Mouse (Mus musculus) thymus, adult 2 months (tissue): ENCODE measurements around the gene Grin2b. TPM values are rescaled to one million over a fixed set of nuclear protein-coding genes. Genes with fewer than 3 reads are reported as not detected.

ENCODE experiments used
- DNase-seq: peaks from one replicate; pipeline ENCODE4 v3.0.0; 2021
- H3K27ac ChIP-seq: fragments of 200-500 bp; 2 replicates; pipeline ENCODE4 v1.5.1; 2012; ENCODE audit warnings: low read length, control low read depth; ENCODE audit not compliant: control insufficient read depth, insufficient read depth
- H3K27me3 ChIP-seq: fragments of 200-500 bp; 2 replicates; pipeline ENCODE4 v1.6.1; 2012; ENCODE audit warnings: mild to moderate bottlenecking, low read length, moderate library complexity, mixed read lengths; ENCODE audit not compliant: control insufficient read depth, insufficient read depth
- H3K36me3 ChIP-seq: fragments of 200-500 bp; 2 replicates; pipeline ENCODE4 v1.6.1; 2012; ENCODE audit warnings: mild to moderate bottlenecking, low read length, moderate library complexity; ENCODE audit not compliant: control insufficient read depth, insufficient read depth
- H3K4me1 ChIP-seq: fragments of 200-500 bp; replicated peaks from 2 replicates; pipeline ENCODE4 v1.6.1; 2012; ENCODE audit warnings: low read length; ENCODE audit not compliant: control insufficient read depth, insufficient read depth
- H3K4me3 ChIP-seq: fragments of 200-500 bp; 2 replicates; pipeline ENCODE4 v1.5.1; 2012; ENCODE audit warnings: mild to moderate bottlenecking, low read length, control low read depth, moderate library complexity; ENCODE audit not compliant: control insufficient read depth, insufficient read depth
- CTCF ChIP-seq: fragments of 200-500 bp; IDR thresholded peaks from 2 replicates; pipeline ENCODE4 v1.5.1; 2012; ENCODE audit warnings: mild to moderate bottlenecking, control low read depth, low read length, moderate library complexity, borderline replicate concordance; ENCODE audit not compliant: control insufficient read depth, poor library complexity, insufficient read depth; ENCODE audit errors: extremely low read depth
- POLR2A ChIP-seq: fragments of 200-500 bp; IDR thresholded peaks from 2 replicates; pipeline ENCODE4 v1.6.1; 2012; ENCODE audit warnings: mild to moderate bottlenecking, low read length, control low read depth, moderate library complexity; ENCODE audit not compliant: control insufficient read depth, poor library complexity, insufficient read depth; ENCODE audit errors: extremely low read depth
- WGBS: fragments of 180-500 bp; shearing (Covaris S2); methylation state at CpG from one replicate; pipeline ENCODE4 v1.1.7; 2018; 5-methylcytosine and 5-hydroxymethylcytosine counted together
- polyA plus RNA-seq: library from polyadenylated mRNA; depleted of rRNA; stranded (reverse); fragments of >200 nt; gene quantifications from 2 replicates; pipeline ENCODE4 v1.2.3, GENCODE M21; 2012

The Grin2b gene
- polyA plus RNA-seq, 1 experiment = under 0.01 TPM

DNA sequence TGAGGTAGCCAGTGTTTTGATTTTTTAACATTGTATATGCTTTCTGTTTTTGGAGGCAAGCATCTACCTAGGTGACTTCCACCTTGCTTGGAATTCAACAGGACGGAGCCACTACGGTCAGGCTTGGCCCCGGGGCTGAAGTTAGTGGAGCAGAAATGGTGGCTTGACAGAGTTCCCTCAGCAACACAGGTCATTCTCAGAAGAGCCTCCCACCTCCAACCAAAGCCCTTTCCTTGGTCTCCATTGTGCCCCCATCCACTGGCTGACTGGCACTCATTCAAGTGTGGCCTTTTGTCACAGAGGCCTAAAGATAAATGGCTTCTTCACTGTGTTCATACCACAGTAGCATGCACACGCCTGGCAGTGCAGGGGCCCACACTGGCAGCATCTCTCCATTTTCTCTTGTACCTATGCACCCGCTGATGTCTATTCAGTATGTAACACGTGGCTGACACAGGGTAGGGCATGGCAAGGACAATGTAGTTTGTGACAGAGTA lies 230.1 kb downstream of the Grin2b start:
- Histone ChIP-seq H3K27ac (no peak overlapping the region), H3K4me3 (no peak overlapping the region), H3K36me3 (no peaks in the 10 kb centered on the region), H3K4me1 (no peaks in the 10 kb centered on the region), H3K27me3 (no peaks in the 10 kb centered on the region)
- TF ChIP-seq CTCF = no peak
- no peak for TF ChIP-seq POLR2A
- WGBS = 88% methylated on average over 6 of the region's 6 CpGs
- DNase-seq = no peak

- Histone ChIP-seq H3K4me3 (no peak overlapping the region), H3K36me3 (no peaks in the 10 kb centered on the region), H3K27me3 (no peaks in the 10 kb centered on the region), H3K4me1 (no peaks in the 10 kb centered on the region), H3K27ac (no peak overlapping the region)
- DNase-seq = no peak
- WGBS = 80% methylated on average over 3 of the region's 3 CpGs
- TF ChIP-seq CTCF = no peak
- TF ChIP-seq POLR2A = no peak
Observed at GRCm38 (mm10) chr6:135932924-135933323, 240.4 kb downstream of the Grin2b start.

- no peak overlapping the region for H3K27ac ChIP-seq
Observed at GRCm38 (mm10) chr6:135932400-135932920, 240.9 kb downstream of the Grin2b start.

GRCm38 (mm10) chr6:135917676-135918075 lies 255.6 kb downstream of the Grin2b start:
- no peak overlapping the region for H3K4me3 ChIP-seq
- DNase-seq = no peak
- H3K36me3 ChIP-seq = no peaks in the 10 kb centered on the region
- TF ChIP-seq POLR2A (no peak), CTCF (no peak)
- H3K27me3 ChIP-seq = no peaks in the 10 kb centered on the region
- H3K4me1 ChIP-seq = no peaks in the 10 kb centered on the region
- H3K27ac ChIP-seq = no peak overlapping the region

More at GRCm38 (mm10) chr6:135932400-135932920, 240.9 kb downstream of the Grin2b start:
- TF ChIP-seq CTCF (no peak), POLR2A (no peak)
- DNase-seq = no peak
- Histone ChIP-seq H3K4me1 (no peaks in the 10 kb centered on the region), H3K36me3 (no peaks in the 10 kb centered on the region), H3K27me3 (no peaks in the 10 kb centered on the region), H3K4me3 (no peak overlapping the region)
- WGBS = 91% methylated on average over 6 of the region's 6 CpGs

- no peaks in the 10 kb centered on the region for H3K36me3 ChIP-seq
- 94% methylated on average over 5 of the region's 5 CpGs for WGBS
Observed at GRCm38 (mm10) chr6:135914608-135915007, 258.7 kb downstream of the Grin2b start.

GRCm38 (mm10) chr6:135912114-135912513 lies 261.2 kb downstream of the Grin2b start:
- no peaks in the 10 kb centered on the region for H3K27me3 ChIP-seq
- H3K4me1 ChIP-seq = no peaks in the 10 kb centered on the region
- H3K36me3 ChIP-seq = no peaks in the 10 kb centered on the region
- 79% methylated on average over 3 of the region's 3 CpGs for WGBS
- no peak overlapping the region for H3K4me3 ChIP-seq
- TF ChIP-seq CTCF = no peak
- no peak for TF ChIP-seq POLR2A
- H3K27ac ChIP-seq = no peak overlapping the region
- no peak for DNase-seq

More at GRCm38 (mm10) chr6:135914608-135915007, 258.7 kb downstream of the Grin2b start:
- Histone ChIP-seq H3K27ac (no peak overlapping the region), H3K27me3 (no peaks in the 10 kb centered on the region), H3K4me3 (no peak overlapping the region), H3K4me1 (no peaks in the 10 kb centered on the region)
- no peak for DNase-seq
- no peak for TF ChIP-seq CTCF
- TF ChIP-seq POLR2A = no peak

DNA sequence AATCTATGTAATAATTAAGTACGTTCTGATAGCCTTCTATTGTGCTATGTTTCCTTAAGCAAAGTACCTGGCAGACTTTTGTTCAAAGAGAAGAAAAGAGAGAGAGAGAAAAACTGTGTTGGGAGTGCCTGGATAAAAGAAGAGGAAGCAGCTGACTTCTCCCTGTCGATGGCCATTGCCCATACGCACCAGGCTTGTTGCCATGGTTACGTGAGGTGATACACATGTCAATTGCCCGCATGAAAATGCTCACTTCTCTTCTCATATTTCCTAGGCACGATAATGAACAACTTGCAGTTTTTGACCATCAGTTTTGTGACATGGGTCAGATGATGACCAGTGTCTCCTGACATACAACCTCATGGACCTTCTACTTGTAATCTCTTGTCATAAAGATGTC lies 262.2 kb downstream of the Grin2b start:
- 78% methylated on average over 6 of the region's 6 CpGs for WGBS
- no peak for DNase-seq
- H3K4me1 ChIP-seq = no peaks in the 10 kb centered on the region

More for the DNA sequence above, 262.2 kb downstream of the Grin2b start:
- Histone ChIP-seq H3K27ac (no peak overlapping the region), H3K27me3 (no peaks in the 10 kb centered on the region), H3K36me3 (no peaks in the 10 kb centered on the region), H3K4me3 (no peak overlapping the region)
- TF ChIP-seq CTCF = no peak
- no peak for TF ChIP-seq POLR2A
